30 mouse cellular contexts compared by ENCODE assay signal in the genomic region with DNA sequence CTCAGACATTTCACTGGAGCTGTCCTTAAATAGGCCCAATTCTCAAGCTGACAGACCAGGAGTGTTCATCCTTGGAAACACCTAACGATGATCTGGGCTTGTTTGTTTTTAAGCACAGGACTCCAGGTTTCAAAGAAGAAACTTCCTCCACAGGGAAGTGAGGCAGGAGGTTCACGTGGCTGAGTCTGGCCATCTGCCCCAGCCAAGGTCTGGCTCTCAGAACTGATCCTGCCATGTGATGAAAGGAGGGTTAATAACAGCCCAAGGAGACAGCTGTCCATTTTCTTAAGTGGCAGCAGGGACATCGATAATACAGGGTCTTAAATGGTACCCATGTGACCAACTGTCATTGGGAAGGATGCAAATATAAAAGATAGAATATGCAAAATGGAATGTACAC. TPM values are rescaled to one million over a fixed set of nuclear protein-coding genes. Genes with fewer than 3 reads are reported as not detected.
"Had no signal": no experiment of that assay in that cellular context is flagged by ENCODE, and none has a peak within 500 bp of the region (broad histone marks: within the 10 kb centered on the region; RNA-seq: fewer than 3 reads in every experiment).

No protein-coding gene starts in this region.

- ATAC-seq: hindbrain, embryonic 16.5 days; inflammation-experienced regulatory T-cells, adult 6 months; intestine, embryonic 15.5 days; intestine, postnatal 0 days had no signal

- DNase-seq: gastrocnemius, adult 2 months; gastrocnemius, postnatal 10 days; gastrocnemius, postnatal 25 days; heart, adult 18-20 months; heart, postnatal 10 days; heart, postnatal 4 days; kidney, adult 18-20 months; kidney, adult 8-10 months; kidney, postnatal 10 days; kidney, postnatal 25 days; kidney, postnatal 4 days; liver had no signal

- H3K27ac ChIP-seq: gastrocnemius, adult 2 months; heart, embryonic 10.5 days; hindbrain, embryonic 10.5 days; hindbrain, embryonic 12.5 days; hindbrain, embryonic 14.5 days; intestine, embryonic 15.5 days; layer of hippocampus, adult 2 months; left cerebral cortex, adult 2 months; limb, embryonic 10.5 days; limb, embryonic 12.5 days had no signal

- H3K9ac ChIP-seq: heart, embryonic 12.5 days; hindbrain, embryonic 12.5 days; hindbrain, embryonic 14.5 days; intestine, embryonic 15.5 days; limb, embryonic 12.5 days had no signal

- H3K9me3 ChIP-seq: heart, embryonic 10.5 days; hindbrain, embryonic 12.5 days; intestine, embryonic 15.5 days; limb, embryonic 10.5 days; limb, embryonic 12.5 days had no signal

- H3K4me2 ChIP-seq: heart, embryonic 12.5 days; hindbrain, embryonic 12.5 days; hindbrain, embryonic 14.5 days; intestine, embryonic 15.5 days; limb, embryonic 12.5 days; liver, embryonic 11.5 days had no signal

- H3K4me3 ChIP-seq: gastrocnemius, adult 2 months; heart, embryonic 10.5 days; heart, embryonic 12.5 days; hindbrain, embryonic 10.5 days; hindbrain, embryonic 12.5 days; intestine, embryonic 15.5 days; layer of hippocampus, adult 2 months; left cerebral cortex, adult 2 months; limb, embryonic 10.5 days; limb, embryonic 12.5 days had no signal

RNA-seq across cellular contexts. Expression of a gene that starts 1.5 kb away (rescaled TPM):
- polyA plus RNA-seq: heart, embryonic 12.5 days; heart, embryonic 14.5 days; heart, embryonic 16.5 days; inflammation-experienced regulatory T-cells, adult 6 months; intestine, embryonic 15.5 days; kidney, embryonic 14.5 days; kidney, embryonic 16.5 days; limb, embryonic 10.5 days; limb, embryonic 12.5 days; liver, embryonic 11.5 days had no signal
